Mouse (Mus musculus): ENCODE results near the gene Rbm45. TPM values are rescaled to one million over a fixed set of nuclear protein-coding genes. Genes with fewer than 3 reads are reported as not detected.

Gene Rbm45
- polyA plus RNA-seq, 1 experiment from 2014 or later, result 15.9 TPM

DNA sequence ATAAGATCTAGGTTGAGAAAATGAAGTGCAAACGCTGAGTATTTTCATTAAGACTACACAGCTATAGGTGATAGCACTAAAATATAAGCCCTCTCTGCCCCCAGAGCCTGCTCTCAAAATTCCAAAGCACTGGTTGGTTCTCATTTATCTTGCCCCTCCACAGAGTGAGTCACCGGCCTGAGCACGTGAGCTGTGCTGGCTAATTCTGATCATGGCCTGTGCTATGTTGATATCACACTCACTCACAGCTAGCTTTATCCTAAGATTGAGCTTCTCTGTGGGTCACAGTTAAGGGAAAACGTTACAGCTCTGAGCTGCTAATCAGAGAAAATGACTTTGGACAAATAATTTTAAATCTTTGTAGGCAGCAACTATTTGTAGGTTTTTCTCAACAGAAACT, 2.5 kb downstream of the Rbm45 start:
- Histone ChIP-seq H3K36me3 (replicated peaks; ENCODE audit: control insufficient read depth, insufficient read depth) (peaks cover 52% of the 10 kb centered on the region), H3K27ac (no peak overlapping the region), H3K4me1 (replicated peaks; ENCODE audit: control insufficient read depth, insufficient read depth, low read length) (peaks cover 10% of the 10 kb centered on the region), H3K9ac (no peak overlapping the region), H3K4me2 (replicated peaks) (no peak overlapping the region), H3K9me3 (ENCODE audit: control insufficient read depth, low read length) (no peaks in the 10 kb centered on the region), H3K27me3 (ENCODE audit: control insufficient read depth, insufficient read depth, low read length) (no peaks in the 10 kb centered on the region), H3K4me3 (replicated peaks; ENCODE audit: low read length) (no peak overlapping the region)
- no peak for DNase-seq (ENCODE audit: low spot score)
- WGBS, result 93% methylated on average over 4 of the region's 4 CpGs
- no peak for ATAC-seq (ENCODE audit: low FRiP score)

GRCm38 (mm10) chr2:76374544-76375206, 4.9 kb downstream of the Rbm45 start:
- H3K4me3 ChIP-seq (replicated peaks; ENCODE audit: low read length), result no peak overlapping the region
- H3K36me3 ChIP-seq (replicated peaks; ENCODE audit: control insufficient read depth, insufficient read depth), result peaks cover 77% of the 10 kb centered on the region
- no peaks in the 10 kb centered on the region for H3K27me3 ChIP-seq (ENCODE audit: control insufficient read depth, insufficient read depth, low read length)
- ATAC-seq (ENCODE audit: low FRiP score), result no peak
- H3K27ac ChIP-seq, result no peak overlapping the region
- no peak overlapping the region for H3K4me2 ChIP-seq (replicated peaks)
- H3K4me1 ChIP-seq (replicated peaks; ENCODE audit: control insufficient read depth, insufficient read depth, low read length), result peaks cover 10% of the 10 kb centered on the region
- DNase-seq (ENCODE audit: low spot score), result no peak
- H3K9me3 ChIP-seq (ENCODE audit: control insufficient read depth, low read length), result no peaks in the 10 kb centered on the region
- no peak overlapping the region for H3K9ac ChIP-seq
- WGBS, result 90% methylated on average over 6 of the region's 6 CpGs

GRCm38 (mm10) chr2:76378646-76379045, 8.9 kb downstream of the Rbm45 start:
- 95% methylated on average over 19 of the region's 19 CpGs for WGBS
- H3K4me2 ChIP-seq (replicated peaks), result no peak overlapping the region

GRCm38 (mm10) chr2:76386531-76386930, 16.7 kb downstream of the Rbm45 start:
- H3K27ac ChIP-seq, result no peak overlapping the region
- no peak overlapping the region for H3K4me3 ChIP-seq (replicated peaks; ENCODE audit: low read length)
- no peaks in the 10 kb centered on the region for H3K27me3 ChIP-seq (ENCODE audit: control insufficient read depth, insufficient read depth, low read length)
- DNase-seq (ENCODE audit: low spot score), result no peak
- peaks cover 50% of the 10 kb centered on the region for H3K36me3 ChIP-seq (replicated peaks; ENCODE audit: control insufficient read depth, insufficient read depth)
- no peaks in the 10 kb centered on the region for H3K4me1 ChIP-seq (replicated peaks; ENCODE audit: control insufficient read depth, insufficient read depth, low read length)
- H3K9me3 ChIP-seq (ENCODE audit: control insufficient read depth, low read length), result no peaks in the 10 kb centered on the region
- H3K4me2 ChIP-seq (replicated peaks), result no peak overlapping the region
- ATAC-seq (ENCODE audit: low FRiP score), result no peak
- H3K9ac ChIP-seq, result no peak overlapping the region

More at GRCm38 (mm10) chr2:76378646-76379045, 8.9 kb downstream of the Rbm45 start:
- no peaks in the 10 kb centered on the region for H3K9me3 ChIP-seq (ENCODE audit: control insufficient read depth, low read length)
- H3K27ac ChIP-seq, result no peak overlapping the region
- ATAC-seq (ENCODE audit: low FRiP score) (no peak), DNase-seq (ENCODE audit: low spot score) (no peak)
- no peak overlapping the region for H3K9ac ChIP-seq
- H3K27me3 ChIP-seq (ENCODE audit: control insufficient read depth, insufficient read depth, low read length), result no peaks in the 10 kb centered on the region
- H3K36me3 ChIP-seq (replicated peaks; ENCODE audit: control insufficient read depth, insufficient read depth), result peaks cover 96% of the 10 kb centered on the region
- no peak overlapping the region for H3K4me3 ChIP-seq (replicated peaks; ENCODE audit: low read length)
- no peaks in the 10 kb centered on the region for H3K4me1 ChIP-seq (replicated peaks; ENCODE audit: control insufficient read depth, insufficient read depth, low read length)

GRCm38 (mm10) chr2:76400178-76400577, 30.4 kb downstream of the Rbm45 start:
- DNase-seq (ENCODE audit: low spot score) (no peak), ATAC-seq (ENCODE audit: low FRiP score) (no peak)
- H3K9ac ChIP-seq, result no peak overlapping the region
- no peak overlapping the region for H3K4me2 ChIP-seq (replicated peaks)
- H3K27me3 ChIP-seq (ENCODE audit: control insufficient read depth, insufficient read depth, low read length), result 0 out of 2 replicates have a peak, but pooled peaks cover 3% of the 10 kb centered on the region
- H3K9me3 ChIP-seq (ENCODE audit: control insufficient read depth, low read length), result no peaks in the 10 kb centered on the region
- 0 out of 2 replicates have a peak, but pooled peaks cover 2% of the 10 kb centered on the region for H3K4me1 ChIP-seq (replicated peaks; ENCODE audit: control insufficient read depth, insufficient read depth, low read length)
- H3K27ac ChIP-seq, result no peak overlapping the region
- no peak overlapping the region for H3K4me3 ChIP-seq (replicated peaks; ENCODE audit: low read length)
- H3K36me3 ChIP-seq (replicated peaks; ENCODE audit: control insufficient read depth, insufficient read depth), result no peaks in the 10 kb centered on the region

DNA sequence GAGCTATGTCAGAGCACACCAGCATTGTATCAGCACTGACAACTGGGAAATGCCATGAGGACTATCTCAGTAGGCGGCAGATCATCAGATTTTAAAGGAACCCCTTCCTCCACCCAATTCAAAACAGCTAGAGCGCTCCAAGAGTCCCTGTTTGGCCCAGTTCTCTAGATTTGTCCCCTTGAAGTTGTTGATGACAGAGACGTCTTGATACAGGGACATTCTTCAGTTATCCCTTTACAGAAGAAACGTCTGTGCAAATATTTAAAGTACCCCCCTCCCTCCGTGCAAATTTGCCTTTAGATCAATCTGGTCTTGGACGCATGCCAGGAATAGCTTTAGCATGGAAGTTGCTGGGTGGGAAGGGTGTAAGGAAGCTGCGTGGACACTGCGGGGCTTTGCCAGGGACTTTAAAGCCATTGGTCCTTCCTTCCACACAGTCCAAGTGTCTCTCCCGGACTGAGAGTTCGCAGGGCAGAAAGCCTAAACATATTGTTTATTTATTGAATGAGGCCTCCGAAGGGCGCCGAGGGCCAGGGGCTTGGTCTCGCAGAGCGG, 35.9 kb downstream of the Rbm45 start:
- Histone ChIP-seq H3K9me3 (ENCODE audit: control insufficient read depth, low read length) (no peaks in the 10 kb centered on the region), H3K36me3 (replicated peaks; ENCODE audit: control insufficient read depth, insufficient read depth) (no peaks in the 10 kb centered on the region), H3K27me3 (ENCODE audit: control insufficient read depth, insufficient read depth, low read length) (0 out of 2 replicates have a peak, but pooled peaks cover 3% of the 10 kb centered on the region), H3K4me2 (replicated peaks) (peak overlapping the region; percentile 71), H3K4me1 (replicated peaks; ENCODE audit: control insufficient read depth, insufficient read depth, low read length) (0 out of 2 replicates have a peak, but pooled peaks cover 12% of the 10 kb centered on the region), H3K27ac (peak overlapping the region; percentile 92), H3K4me3 (replicated peaks; ENCODE audit: low read length) (peak overlapping the region; percentile 75), H3K9ac (peak overlapping the region; percentile 91)
- 3% methylated on average over 15 of the region's 15 CpGs for WGBS
- ATAC-seq (ENCODE audit: low FRiP score), result peak; percentile 61
- peak; percentile 65 for DNase-seq (ENCODE audit: low spot score)

- Histone ChIP-seq H3K27me3 (ENCODE audit: control insufficient read depth, insufficient read depth, low read length) (0 out of 2 replicates have a peak, but pooled peaks cover 3% of the 10 kb centered on the region), H3K27ac (peak within 1 kb of the TSS; percentile 92), H3K9me3 (ENCODE audit: control insufficient read depth, low read length) (no peaks in the 10 kb centered on the region), H3K9ac (peak within 1 kb of the TSS; percentile 91), H3K4me1 (replicated peaks; ENCODE audit: control insufficient read depth, insufficient read depth, low read length) (0 out of 2 replicates have a peak, but pooled peaks cover 12% of the 10 kb centered on the region), H3K4me2 (replicated peaks) (peak within 1 kb of the TSS; percentile 71), H3K4me3 (replicated peaks; ENCODE audit: low read length) (peak within 1 kb of the TSS; percentile 75), H3K36me3 (replicated peaks; ENCODE audit: control insufficient read depth, insufficient read depth) (no peaks in the 10 kb centered on the region)
- WGBS, result under 1% methylated on average over 66 of the region's 89 CpGs
- ATAC-seq (ENCODE audit: low FRiP score) (peak; percentile 95), DNase-seq (ENCODE audit: low spot score) (peak; percentile 84)
Observed at GRCm38 (mm10) chr2:76406151-76406936, 36.6 kb downstream of the Rbm45 start, which contains the start of gene Osbpl6. Gene Osbpl6 (plus strand): TSS chr2:76406508.

- Histone ChIP-seq H3K27ac (peak overlapping the region; percentile 92), H3K27me3 (ENCODE audit: control insufficient read depth, insufficient read depth, low read length) (0 out of 2 replicates have a peak, but pooled peaks cover 3% of the 10 kb centered on the region), H3K9ac (peak overlapping the region; percentile 91), H3K36me3 (replicated peaks; ENCODE audit: control insufficient read depth, insufficient read depth) (no peaks in the 10 kb centered on the region), H3K4me2 (replicated peaks) (peak overlapping the region; percentile 71), H3K4me3 (replicated peaks; ENCODE audit: low read length) (peak overlapping the region; percentile 75), H3K9me3 (ENCODE audit: control insufficient read depth, low read length) (no peaks in the 10 kb centered on the region), H3K4me1 (replicated peaks; ENCODE audit: control insufficient read depth, insufficient read depth, low read length) (0 out of 2 replicates have a peak, but pooled peaks cover 12% of the 10 kb centered on the region)
- DNase-seq (ENCODE audit: low spot score) (peak; percentile 69), ATAC-seq (ENCODE audit: low FRiP score) (peak; percentile 71)
- WGBS, result under 1% methylated on average over 45 of the region's 49 CpGs
Observed at GRCm38 (mm10) chr2:76406937-76407441, 37.2 kb downstream of the Rbm45 start.

DNA sequence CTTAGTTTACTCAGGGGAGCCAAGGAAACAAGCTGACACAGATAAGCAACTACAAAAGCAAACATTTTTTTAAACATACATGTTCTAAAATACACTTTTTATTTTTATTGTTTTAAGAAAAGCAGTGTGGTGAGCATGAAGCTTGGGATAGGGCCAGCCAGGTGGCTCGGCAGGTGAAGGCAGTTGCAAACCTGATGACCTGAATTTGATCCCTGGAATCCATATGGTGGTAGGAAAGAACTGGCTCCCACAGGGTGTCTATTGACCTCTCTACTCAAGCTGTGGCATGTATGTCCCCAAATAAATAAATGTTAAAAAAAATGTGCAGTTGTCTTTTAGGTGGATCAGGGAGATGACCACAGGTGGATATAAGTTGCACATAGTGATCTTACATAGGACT, 39.7 kb downstream of the Rbm45 start:
- no peak overlapping the region for H3K27ac ChIP-seq
- H3K9me3 ChIP-seq (ENCODE audit: control insufficient read depth, low read length), result no peaks in the 10 kb centered on the region
- ATAC-seq (ENCODE audit: low FRiP score) (no peak), DNase-seq (ENCODE audit: low spot score) (no peak)
- no peak overlapping the region for H3K4me2 ChIP-seq (replicated peaks)
- H3K36me3 ChIP-seq (replicated peaks; ENCODE audit: control insufficient read depth, insufficient read depth), result no peaks in the 10 kb centered on the region
- no peaks in the 10 kb centered on the region for H3K27me3 ChIP-seq (ENCODE audit: control insufficient read depth, insufficient read depth, low read length)
- 0 out of 2 replicates have a peak, but pooled peaks cover 12% of the 10 kb centered on the region for H3K4me1 ChIP-seq (replicated peaks; ENCODE audit: control insufficient read depth, insufficient read depth, low read length)
- H3K9ac ChIP-seq, result no peak overlapping the region
- H3K4me3 ChIP-seq (replicated peaks; ENCODE audit: low read length), result no peak overlapping the region
- 85% methylated on average over 1 of the region's 1 CpGs for WGBS
